10 mouse cellular contexts compared by ENCODE assay signal in genomic region chr3:151566629-151567028, GRCm38 (mm10).
DNase-seq lines count a peak whose midpoint lies in the region; ATAC-seq and TF ChIP-seq lines count a peak whose summit lies in the region.
"Had no signal": no experiment of that assay in that cellular context is flagged by ENCODE, and none has a peak within 500 bp of the region (broad histone marks: within the 10 kb centered on the region; RNA-seq: fewer than 3 reads in every experiment).

No protein-coding gene starts in this region.

- no peak overlapping the region for H3K4me2 ChIP-seq in liver, embryonic 14.5 days (ENCODE audit: low read depth)
- no peak overlapping the region for H3K4me2 ChIP-seq in liver, embryonic 12.5 days
- H3K4me2 ChIP-seq: limb, embryonic 12.5 days had no signal

- no peak for TF ChIP-seq EP300 in liver, embryonic 14.5 days (IDR thresholded peaks at IDR 0.05; ENCODE audit: low read depth)

- no peak for ATAC-seq in liver, embryonic 14.5 days (ENCODE audit: insufficient read depth)
- ATAC-seq in liver, embryonic 12.5 days, result no peak
- peak; percentile 58; the same call in 1 of the 2 replicates for ATAC-seq in megakaryocyte, adult 5-6 weeks (ENCODE audit: poor library complexity, severe bottlenecking)
- no peak for ATAC-seq in activated CD4-positive, CD25-positive, alpha-beta regulatory T cell, adult 4 months

- H3K27ac ChIP-seq in gastrocnemius, adult 2 months, result no peak overlapping the region
- no peak overlapping the region for H3K27ac ChIP-seq in liver, embryonic 14.5 days
- H3K27ac ChIP-seq in liver, embryonic 12.5 days, result no peak overlapping the region
- no peak overlapping the region for H3K27ac ChIP-seq in cerebellum, adult 2 months (ENCODE audit: insufficient read depth, low read length)
- H3K27ac ChIP-seq: limb, embryonic 12.5 days had no signal

- H3K4me1 ChIP-seq in liver, embryonic 14.5 days (replicated peaks; ENCODE audit: control insufficient read depth in 2 of 2, insufficient read depth in 2 of 2, low read length in 1 of 2), result no peaks in the 10 kb centered on the region
- no peaks in the 10 kb centered on the region for H3K4me1 ChIP-seq in liver, embryonic 12.5 days
- no peaks in the 10 kb centered on the region for H3K4me1 ChIP-seq in cerebellum, adult 2 months (ENCODE audit: control insufficient read depth, insufficient read depth, low read length)
- H3K4me1 ChIP-seq: limb, embryonic 12.5 days had no signal

- 53% methylated on average over 5 of the region's 5 CpGs for WGBS in liver, embryonic 14.5 days (ENCODE audit: insufficient replicate concordance)
- 58% methylated on average over 5 of the region's 5 CpGs for WGBS in liver, embryonic 12.5 days (ENCODE audit: insufficient replicate concordance)
- WGBS in cerebellum, adult 2 months, result 36% methylated on average over 5 of the region's 5 CpGs

- no peak overlapping the region for H3K4me3 ChIP-seq in gastrocnemius, adult 2 months
- no peak overlapping the region for H3K4me3 ChIP-seq in liver, embryonic 14.5 days (ENCODE audit: insufficient read depth in 1 of 2, low read depth in 2 of 2, low read length in 2 of 2)
- no peak overlapping the region for H3K4me3 ChIP-seq in liver, embryonic 12.5 days
- no peak overlapping the region for H3K4me3 ChIP-seq in cerebellum, adult 2 months (replicated peaks; ENCODE audit: insufficient read depth, low read depth, low read length)
- H3K4me3 ChIP-seq: limb, embryonic 12.5 days had no signal

- intact Hi-C loops in gastrocnemius, adult 2 months (cut with DNase I), result no loop called here

- no peak for TF ChIP-seq POLR2A in cerebellum, adult 2 months (IDR thresholded peaks at IDR 0.05; ENCODE audit: borderline replicate concordance, insufficient read depth, low read length)

- H3K36me3 ChIP-seq in liver, embryonic 14.5 days (replicated peaks; ENCODE audit: control insufficient read depth, insufficient read depth, low read depth), result no peaks in the 10 kb centered on the region
- no peaks in the 10 kb centered on the region for H3K36me3 ChIP-seq in liver, embryonic 12.5 days
- H3K36me3 ChIP-seq: limb, embryonic 12.5 days had no signal

- H3K9me3 ChIP-seq in liver, embryonic 14.5 days (ENCODE audit: control insufficient read depth, low read length), result no peaks in the 10 kb centered on the region
- H3K9me3 ChIP-seq in liver, embryonic 12.5 days (replicated peaks), result no peaks in the 10 kb centered on the region
- H3K9me3 ChIP-seq: limb, embryonic 12.5 days had no signal

- H3K27me3 ChIP-seq in liver, embryonic 14.5 days (ENCODE audit: control insufficient read depth, insufficient read depth, low read length), result no peaks in the 10 kb centered on the region
- H3K27me3 ChIP-seq in liver, embryonic 12.5 days (replicated peaks), result no peaks in the 10 kb centered on the region
- no peaks in the 10 kb centered on the region for H3K27me3 ChIP-seq in cerebellum, adult 2 months (ENCODE audit: control insufficient read depth, insufficient read depth, low read length)

- TF ChIP-seq CTCF in gastrocnemius, adult 2 months (IDR thresholded peaks at IDR 0.05), result peak; percentile 73
- peak; percentile 10; the same call in 1 of the 2 replicates for TF ChIP-seq CTCF in liver, embryonic 14.5 days (IDR thresholded peaks at IDR 0.05; ENCODE audit: low read depth)
- TF ChIP-seq CTCF in cerebellum, adult 2 months (IDR thresholded peaks at IDR 0.05; ENCODE audit: borderline replicate concordance, insufficient read depth, low read depth, low read length), result peak; percentile 44; the same call in 1 of the 2 replicates

- no peak overlapping the region for H3K9ac ChIP-seq in liver, embryonic 14.5 days (replicated peaks)
- H3K9ac ChIP-seq in liver, embryonic 12.5 days, result no peak overlapping the region
- H3K9ac ChIP-seq: limb, embryonic 12.5 days had no signal

- DNase-seq in gastrocnemius, adult 2 months, result no peak
- no peak for DNase-seq in gastrocnemius, postnatal 4 days (ENCODE audit: low spot score in 2 of 2)
- peak in 1 of 3 experiments; percentile 2 for DNase-seq in liver, embryonic 14.5 days (ENCODE audit: low read depth in 3 of 3, low spot score in 3 of 3)
- DNase-seq in cerebellum, adult 2 months, result peak in 1 of 2 experiments; percentile 44
- no peak for DNase-seq in spleen, postnatal 10 days (ENCODE audit: low spot score in 2 of 2)
- DNase-seq: gastrocnemius, postnatal 25 days had no signal

Comparison
In these comparisons a context has a peak if more than half of its experiments do, and no peak if none do; other contexts are left out.
1. CTCF ChIP-seq: peak in every context shown above with its lines; median percentile 73 in gastrocnemius, adult 2 months; 44 in cerebellum, adult 2 months; 10 in liver, embryonic 14.5 days.